Mouse (Mus musculus) retina, postnatal 7 days (tissue): ENCODE data around the gene Pou2f3.

Source experiments
- DNase-seq: peaks from one replicate; pipeline ENCODE4 v3.0.0-alpha.2; 2012; ENCODE audit warnings: low read depth, low spot score

The Pou2f3 gene

DNA sequence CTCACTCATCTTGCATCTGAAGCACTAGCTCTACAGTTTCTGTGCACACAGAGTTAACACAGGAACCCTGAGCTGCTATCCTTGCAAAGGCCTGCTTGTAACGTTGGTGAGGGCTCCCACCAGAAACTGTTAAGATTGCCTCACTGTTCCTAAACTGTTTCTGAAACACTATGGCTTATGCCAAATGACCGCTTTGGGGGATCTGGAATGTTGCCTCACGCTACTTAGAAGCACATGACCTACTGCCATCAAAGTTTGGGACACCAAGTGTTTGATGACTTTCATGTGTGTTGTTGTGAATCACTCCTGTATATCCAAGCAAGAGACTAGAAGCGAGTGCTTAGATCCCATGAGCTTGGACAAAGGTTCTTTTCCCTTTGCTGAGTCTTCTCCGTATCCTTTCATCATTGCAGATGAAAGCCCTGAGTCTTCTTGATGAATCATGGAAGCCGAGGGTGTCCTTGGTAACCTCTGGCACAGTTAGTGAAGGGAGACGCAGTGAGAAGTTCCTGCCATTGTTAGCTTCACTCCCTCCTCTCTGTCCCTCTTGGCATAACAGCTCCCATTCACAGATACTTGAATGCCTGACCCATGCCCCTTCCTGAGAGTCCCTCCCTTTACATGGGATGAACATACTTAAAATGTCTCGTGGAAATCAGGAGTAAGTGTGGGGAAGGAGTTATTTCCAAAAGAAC lies 99.7 kb downstream of the Pou2f3 start:
- DNase-seq: no peak

DNA sequence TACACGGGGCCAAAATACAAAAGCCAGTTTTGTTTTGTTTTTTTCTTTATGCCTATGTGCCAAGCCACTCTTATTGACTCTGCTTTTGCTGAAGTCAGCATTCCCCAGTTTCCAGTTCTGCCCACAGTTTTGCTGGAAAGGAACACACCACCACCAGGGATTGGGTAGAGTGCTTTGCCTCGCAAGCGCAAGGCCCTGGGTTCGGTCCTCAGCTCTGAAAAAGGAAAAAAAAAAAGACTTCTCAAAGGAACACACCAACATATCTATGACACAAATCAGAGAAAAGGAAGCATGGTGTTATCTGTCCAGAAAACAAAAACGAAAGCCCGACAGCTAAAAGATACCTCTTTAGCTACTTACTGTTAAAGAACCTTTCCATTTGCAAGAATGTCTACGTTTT lies 101.0 kb downstream of the Pou2f3 start:
- no peak for DNase-seq

DNA sequence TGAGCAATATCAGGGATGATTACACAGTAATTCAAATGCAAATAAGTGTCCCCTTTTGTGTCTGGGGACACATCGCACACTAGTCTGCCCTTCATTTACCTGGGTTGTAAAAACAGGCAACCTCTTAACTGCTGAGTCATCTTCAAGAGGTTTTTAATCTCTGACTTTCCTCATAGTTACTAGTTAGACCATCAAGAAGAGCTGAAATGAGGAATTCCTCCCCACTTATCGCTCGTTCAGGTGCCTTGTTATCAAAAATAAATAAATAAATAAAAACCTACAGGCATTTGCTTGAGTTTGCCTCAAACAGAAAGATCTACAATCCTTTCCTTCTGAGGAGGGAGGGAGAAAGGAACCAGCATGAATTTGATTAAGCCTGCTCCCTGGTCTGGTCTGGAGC lies 101.4 kb downstream of the Pou2f3 start:
- no peak for DNase-seq

DNA sequence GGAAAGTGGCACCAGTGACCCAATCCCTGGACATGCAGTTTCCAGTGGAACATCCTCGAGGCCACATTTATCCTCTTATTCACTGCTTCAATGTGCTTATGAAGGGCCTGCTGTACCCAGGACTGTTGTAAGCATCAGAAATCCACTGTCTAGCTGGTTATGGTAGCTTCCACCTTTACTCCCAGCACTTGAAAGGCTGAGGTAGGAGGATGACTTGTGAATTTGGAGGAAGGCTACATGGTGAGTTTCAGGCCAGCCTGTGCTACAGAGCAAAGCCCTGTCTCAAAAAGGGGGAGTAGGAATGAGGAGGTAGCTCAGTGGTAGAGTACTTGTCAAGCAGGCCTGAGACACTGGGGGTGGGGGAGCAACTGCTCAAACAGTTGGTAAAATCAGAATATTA lies 102.1 kb downstream of the Pou2f3 start:
- no peak for DNase-seq

DNA sequence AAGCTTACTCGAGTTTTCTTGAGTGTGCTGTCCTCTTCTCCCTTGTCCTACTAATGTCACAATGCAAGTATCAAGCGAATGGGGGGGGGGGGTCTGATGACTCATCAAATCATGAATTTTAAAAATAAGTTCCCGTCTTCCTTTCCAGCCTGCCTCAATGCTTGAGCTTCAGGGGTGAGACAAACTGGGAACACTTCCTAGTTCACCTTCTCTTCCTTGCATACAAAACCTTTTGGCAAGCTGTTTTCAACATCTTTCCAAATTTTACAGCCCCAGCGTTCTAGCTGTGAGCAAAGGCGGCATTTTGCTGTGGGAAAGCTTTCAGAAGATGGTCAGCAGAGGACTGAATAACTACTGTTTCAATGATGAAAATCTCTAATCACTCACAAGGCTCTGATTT lies 102.6 kb downstream of the Pou2f3 start:
- DNase-seq: no peak

DNA sequence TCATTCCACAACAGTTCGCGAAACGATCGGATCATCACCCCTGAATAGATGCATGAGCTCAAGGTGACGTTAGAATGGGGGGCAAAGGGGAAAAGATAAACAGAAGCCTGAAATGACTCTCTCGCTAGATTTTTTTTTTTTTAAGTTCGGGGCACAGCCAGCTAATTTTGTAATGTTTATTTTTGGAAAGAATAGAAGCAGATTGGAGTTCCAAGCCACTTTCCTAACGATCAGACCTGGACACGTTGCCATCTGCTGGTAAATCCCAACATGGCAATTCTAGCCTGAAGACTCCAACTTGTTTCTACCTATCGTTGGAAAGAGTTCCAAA lies 103.0 kb downstream of the Pou2f3 start, which contains the start of gene Arhgef12:
Gene Arhgef12, minus strand, starts transcription at position 53 of the 331 bp plus-strand sequence.
- no peak for DNase-seq

DNA sequence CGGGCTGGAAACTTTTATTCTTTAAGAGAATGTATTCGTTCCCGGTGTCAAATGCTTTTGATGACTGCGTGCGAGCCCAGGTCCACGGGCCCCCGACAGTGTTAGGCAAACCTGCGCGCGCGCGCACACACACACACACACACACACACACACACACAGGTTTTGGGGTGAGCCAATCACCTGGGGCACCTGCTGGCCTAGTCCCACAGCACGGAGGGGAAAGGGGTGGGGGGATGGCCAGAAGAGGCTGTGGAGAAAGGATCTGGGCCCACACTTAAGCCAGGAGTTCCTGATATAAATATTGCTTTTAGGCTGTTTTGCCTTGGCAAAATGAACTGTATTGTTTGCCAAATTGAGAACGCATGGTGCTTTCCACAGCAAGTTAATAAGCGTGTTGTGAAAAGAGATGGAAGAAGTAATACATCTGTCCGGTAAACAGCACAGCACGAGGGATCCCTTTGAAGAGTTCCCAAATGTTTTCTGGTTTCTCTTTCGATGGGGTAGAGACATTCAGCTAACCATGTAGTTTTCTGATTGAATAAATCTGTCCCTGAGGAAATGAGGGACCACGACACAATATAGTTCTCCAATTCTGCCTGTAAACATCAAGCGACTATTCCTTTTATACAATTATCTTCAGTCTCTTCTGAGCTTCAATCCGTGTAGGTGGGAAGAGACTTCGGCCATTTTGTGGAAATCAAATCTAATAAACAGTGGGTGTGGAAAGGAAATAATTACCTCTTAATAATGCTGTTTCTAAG lies 103.6 kb downstream of the Pou2f3 start:
- no peak for DNase-seq

DNA sequence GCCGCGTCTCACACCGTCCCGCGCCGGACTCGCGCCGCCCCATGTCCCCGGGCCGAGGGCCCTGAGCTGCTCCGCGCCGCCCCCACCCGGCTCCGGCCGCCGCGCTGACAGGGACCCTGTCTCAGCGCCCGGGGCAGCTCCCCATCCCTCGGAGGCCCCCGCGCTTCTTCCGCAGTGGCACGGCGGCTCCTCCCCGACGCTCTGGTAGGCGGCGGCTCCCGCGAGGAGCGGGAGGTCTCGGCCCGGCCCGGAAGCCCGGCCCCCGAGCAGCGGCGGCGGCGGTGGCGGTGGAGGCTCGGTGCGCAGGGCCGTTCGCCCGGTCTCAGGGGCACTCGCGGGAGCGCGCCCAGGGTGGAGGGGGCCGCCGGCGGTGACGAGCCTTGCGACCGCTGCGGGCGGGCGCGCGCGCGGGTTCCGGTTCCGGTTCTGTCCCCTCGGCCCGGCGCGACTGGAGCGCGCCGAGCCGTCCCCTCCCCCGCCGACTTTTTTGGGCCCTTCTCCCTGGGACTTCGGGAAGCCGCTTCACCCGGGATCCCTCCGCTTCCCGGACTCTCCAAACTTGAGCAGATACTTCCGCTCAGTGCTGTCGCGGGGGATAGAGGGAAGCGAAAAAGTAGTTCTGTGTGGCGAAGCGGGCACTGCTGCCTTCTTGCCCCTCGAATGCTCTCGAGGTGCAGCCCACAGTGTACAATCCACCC lies 104.4 kb downstream of the Pou2f3 start:
- DNase-seq: peak; percentile 79

DNA sequence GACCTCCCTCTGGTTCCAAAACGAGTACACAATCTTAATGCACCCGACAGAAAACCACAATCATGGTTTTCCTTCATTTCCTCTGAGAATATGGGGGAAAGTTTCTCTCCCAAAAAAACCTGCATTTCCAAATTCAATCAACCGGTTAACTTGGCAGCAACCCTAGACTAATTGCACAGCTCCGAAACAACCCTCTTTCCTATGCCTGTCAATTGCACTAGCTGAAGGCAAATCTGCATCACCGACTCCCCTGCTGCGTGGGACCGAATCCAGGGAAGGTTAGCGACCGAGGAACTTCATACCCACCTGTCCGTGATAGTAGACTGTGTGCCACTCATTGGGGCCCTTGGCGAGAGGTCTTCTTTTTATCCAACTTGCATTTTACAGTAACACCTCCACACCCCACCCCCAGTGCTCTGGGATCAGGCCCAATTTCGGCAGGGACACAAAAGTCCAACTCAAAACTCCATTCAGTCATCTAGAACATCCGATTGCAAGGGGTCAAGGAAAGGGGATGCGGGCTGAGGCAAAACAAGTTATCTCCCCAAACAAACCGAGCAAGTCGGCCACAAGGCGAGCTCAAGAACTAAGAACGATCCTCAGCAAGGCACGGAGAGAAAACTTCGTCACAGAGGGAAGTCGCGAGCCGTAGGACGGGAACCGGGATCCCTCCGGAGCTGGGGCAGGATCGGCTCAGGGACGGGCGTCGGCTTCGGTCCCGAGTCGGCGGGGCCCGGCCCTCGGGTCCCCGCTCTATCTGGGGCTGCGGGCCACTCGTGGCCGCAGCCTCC lies 105.1 kb downstream of the Pou2f3 start:
- no peak for DNase-seq

DNA sequence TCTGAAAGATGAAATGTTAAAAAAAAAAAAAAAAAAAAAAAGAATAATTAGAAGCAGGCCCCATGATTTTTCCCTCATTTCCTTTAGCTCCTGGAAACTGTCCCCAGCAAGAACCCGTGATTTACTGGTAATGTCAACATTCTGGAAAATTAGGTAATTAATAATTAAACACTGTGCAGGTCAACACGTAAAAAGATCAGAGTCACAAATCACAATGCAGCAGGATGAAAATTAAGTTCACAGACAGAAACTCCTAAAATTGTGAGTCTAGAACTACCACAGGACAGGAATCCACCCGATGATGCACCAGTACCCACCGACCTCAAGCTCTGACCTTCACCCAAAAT lies 105.7 kb downstream of the Pou2f3 start:
- DNase-seq: no peak

DNA sequence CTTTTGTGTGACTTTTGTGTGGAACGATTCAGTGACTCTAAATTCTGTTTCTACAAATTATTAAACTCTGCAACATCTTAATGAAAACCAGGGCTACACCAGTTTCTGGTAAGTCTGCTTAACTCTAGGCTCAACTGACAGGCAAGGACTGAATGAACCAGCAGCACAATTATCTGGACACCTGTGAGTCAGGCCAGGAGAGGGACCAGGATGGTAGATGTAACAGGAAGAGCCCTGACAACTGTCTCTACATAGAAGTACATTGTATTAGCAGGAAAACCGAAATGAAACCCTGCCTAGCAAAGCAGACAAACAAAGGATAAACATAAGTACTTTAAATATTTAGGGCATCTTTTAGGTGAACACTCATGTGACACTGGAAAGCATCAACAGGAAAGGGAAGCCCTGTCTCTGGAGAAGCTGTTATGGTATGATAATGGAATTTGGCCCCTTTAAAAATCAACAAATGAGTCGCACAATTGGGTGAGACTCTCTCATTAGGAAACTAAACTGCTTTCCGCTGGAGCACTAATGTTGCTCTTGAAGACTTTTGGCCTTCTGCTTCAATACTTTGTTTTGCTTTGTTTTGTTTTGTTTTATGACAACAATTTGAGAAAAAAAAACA lies 106.4 kb downstream of the Pou2f3 start:
- no peak for DNase-seq

DNA sequence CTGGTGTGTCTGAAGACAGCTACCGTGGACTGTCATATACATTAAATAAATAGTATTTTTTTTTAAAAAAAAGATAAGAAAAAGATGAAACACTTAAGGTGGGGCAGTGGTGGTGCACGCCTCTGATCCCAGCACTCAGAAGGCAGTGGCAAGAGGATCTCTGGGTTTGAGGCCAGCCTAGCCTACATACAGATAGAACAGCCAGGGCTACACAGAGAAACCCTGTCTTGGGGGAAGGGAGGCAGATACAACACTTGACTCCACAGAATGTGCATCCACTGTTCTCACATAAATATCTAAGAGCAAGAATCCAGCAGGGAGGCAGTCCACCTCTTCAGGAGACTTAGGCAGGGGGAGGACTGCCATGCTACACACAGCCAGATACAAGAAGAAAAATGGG lies 107.2 kb downstream of the Pou2f3 start:
- no peak for DNase-seq

DNA sequence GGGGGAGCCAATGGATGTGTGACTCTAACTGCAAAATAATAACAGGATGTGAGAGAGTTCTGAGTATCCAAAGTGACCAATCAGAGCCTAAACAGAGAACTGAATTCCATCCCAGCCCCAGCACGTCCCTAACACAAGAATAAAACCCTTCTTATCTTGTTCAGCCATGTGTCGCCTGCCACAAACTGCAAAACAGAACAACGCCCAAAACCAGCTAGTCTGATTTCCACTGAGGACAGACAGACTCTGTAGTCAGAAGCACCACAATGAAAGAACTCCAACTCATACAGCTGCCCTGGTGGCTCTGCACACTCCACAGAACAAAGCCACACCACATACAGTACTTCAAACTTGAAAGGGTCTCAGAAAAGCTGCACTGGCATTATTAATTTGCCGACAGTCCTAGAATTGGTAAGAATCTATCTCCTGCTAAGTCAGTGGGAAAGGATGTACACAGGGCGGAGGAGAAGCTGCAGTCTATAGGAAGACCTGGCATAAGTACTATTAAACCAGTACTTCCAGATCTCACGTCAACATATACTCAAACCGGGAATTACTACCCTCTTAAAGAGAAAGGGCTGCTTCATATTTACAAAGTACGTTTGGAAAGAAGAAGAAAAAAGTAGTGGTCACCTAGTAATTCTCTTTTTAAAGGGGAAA lies 108.1 kb downstream of the Pou2f3 start:
- no peak for DNase-seq

DNA sequence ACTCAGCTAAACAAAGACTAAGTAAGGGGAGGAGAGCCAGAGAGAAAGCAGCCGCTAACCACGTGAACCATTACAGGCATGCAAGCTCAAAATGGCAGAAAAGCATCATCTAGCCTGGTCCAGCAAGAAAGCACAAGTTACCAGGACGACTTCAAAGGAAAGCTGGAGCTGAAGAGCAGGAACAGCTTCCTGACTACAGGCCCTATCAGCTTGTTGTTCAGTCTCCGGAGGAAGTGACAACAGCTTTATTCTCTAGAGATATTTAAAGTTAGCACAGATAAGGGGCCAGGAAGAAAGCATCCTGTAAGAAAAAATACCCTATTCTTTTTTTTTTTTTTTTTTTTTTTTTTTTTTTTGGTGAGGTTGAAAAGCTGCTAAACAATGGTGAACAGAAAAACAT lies 111.2 kb downstream of the Pou2f3 start:
- DNase-seq: no peak

DNA sequence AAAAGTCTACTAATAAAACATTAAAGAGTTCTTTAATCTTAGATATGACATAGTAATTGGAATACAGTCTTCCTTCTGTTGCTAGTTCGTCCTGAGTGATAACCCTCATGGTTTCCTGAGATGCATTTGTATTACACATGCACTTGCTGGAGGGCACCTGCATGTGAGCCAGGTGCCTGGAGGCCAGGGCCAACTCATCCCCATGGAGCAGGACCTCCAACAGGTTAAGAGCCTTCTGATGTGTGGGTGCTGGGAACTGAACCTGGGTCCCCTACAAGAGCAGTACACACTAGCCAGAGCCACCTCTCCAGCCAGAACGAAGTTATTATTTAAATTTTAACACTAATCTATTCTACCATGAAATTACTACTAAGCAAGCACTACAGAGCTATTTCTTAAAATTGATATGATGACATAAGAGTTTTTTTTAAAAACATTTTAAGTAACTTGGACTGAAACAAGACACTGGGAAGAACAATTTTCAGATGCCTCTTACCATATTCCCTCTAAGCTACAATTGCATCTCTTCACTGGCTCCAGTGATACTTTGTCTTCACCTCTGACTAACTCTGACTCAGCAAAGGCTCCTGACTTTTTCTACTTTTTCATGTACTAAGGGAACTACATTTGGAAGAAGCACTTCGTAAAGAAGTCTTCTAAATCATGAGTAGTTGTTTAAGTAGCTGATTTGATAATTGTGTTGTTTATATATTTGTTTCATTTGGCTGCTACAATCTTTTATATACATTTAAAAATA lies 112.2 kb downstream of the Pou2f3 start:
- DNase-seq: no peak

DNA sequence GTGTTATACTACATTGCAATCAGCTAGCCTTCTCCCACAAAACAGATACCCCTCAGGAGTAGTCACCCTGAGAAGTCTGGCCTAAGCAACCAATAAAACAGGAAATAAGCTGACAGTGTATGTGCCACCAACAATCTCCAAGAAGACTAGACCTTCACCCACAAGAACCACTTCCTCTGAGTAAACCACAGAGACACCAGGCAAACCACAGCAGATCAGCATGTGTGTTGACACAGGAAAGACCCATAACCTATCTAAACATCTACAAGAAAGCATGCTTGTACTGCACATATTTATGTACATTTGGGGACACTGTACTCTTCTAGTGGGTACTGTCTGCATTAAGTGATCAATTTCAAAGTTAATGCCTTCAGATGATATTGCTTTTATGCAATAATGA lies 113.8 kb downstream of the Pou2f3 start:
- DNase-seq: no peak

DNA sequence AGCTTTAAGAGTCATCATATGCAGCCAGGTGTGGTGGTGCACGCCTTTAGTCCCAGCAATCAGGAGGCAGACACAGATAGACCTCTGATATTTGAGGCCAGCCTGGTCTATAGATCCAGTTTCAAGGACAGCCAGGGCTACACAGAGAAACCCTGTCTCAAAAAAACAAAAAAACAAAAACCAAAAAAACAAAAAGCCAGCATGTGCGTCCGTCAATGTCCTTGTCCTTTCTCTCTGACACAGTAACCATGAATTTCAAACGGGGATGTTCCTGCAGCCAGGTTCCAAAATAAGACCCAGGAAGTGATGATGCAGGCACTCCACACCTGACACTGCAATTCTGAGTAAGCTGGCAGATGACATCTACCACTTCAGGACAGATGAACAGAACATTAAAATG lies 115.3 kb downstream of the Pou2f3 start:
- no peak for DNase-seq

DNA sequence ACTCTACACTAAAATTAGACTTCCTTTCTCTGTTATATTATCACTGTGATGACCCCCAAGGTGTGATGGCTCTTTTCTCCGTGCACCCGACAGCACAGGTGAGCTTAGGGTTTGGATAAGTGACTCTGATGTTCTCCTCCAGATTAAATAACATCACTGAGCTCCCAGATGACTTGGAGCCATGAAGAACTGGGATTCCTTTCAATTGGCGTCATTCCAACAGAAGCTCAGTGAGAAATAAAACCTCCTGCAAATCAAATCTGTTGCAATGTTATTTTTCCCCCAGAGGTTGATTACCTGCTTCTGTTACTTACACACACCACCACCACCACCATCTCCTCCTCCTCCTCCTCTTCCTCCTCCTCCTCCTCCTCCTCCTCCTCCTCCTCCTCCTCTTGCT lies 116.4 kb downstream of the Pou2f3 start:
- no peak for DNase-seq

DNA sequence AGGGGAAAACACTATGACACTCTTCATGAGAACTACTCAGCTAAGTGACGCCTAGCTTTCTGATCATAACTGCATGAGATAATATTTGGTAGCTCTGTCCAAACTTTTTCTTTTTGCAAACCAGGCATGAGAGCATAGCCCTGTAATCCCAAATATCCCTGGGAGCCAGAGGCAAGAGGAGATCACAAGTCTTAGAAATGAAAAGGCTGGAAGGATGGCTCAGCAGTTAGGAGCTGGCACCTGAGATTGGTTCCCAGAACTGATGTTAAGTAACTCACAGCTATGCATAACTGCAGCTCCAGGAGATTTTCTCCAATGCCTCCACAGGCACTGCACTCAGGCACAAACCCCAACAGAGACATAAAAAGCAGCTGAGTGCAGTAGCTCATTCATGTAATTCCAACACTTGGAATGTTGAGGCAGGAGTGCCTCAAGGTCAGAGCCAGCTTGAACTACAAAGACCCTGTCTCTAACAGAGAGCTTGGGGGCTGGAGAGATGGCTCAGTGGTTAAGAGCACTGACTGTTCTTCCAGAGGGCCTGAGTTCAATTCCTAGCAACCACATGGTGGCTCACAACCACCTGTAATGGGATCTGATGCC lies 124.4 kb downstream of the Pou2f3 start:
- DNase-seq: no peak
